Mouse (Mus musculus): ENCODE measurements around the gene Plcg1. TPM values are rescaled to one million over a fixed set of nuclear protein-coding genes. Genes with fewer than 3 reads are reported as not detected.
A peak's percentile ranks its signal among the peaks of the same experiment; 100 is the strongest.

Plcg1 gene
- polyA plus RNA-seq, 1 experiment from 2014 or later: 46.0 TPM

DNA sequence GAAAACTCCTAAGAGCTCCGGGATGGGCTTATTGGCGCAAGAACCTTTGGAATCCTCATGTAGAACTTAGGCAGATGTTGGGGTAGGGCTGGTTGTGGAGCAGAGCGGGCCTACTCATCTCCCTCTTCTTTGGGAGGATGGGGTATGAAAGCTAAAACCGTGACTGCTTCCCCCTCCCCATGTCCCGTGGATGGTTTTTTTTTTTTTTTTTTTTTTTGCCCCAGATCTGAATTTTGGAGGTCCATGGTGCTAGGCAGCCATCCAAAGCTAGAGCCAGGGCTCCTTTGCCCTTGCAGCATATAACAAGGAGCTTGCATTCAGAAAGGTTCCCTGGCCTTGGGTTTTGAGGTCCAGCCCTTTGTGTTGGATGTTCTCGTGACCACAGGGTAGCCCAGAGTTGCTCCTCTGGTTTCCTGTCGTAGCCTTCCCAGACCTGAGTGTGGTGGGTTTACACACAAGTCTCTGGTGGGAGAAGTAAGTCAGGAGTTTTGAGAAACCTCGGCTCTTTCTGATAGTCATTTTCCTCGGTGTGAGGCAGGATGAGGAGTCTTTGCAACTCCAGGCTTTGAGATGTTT lies 1.4 kb downstream of the Plcg1 start:
- no peak for ATAC-seq (ENCODE audit: low read depth)
- H3K27ac ChIP-seq (ENCODE audit: low read length): peak overlapping the region; percentile 14; the same call in 1 of the 2 replicates

DNA sequence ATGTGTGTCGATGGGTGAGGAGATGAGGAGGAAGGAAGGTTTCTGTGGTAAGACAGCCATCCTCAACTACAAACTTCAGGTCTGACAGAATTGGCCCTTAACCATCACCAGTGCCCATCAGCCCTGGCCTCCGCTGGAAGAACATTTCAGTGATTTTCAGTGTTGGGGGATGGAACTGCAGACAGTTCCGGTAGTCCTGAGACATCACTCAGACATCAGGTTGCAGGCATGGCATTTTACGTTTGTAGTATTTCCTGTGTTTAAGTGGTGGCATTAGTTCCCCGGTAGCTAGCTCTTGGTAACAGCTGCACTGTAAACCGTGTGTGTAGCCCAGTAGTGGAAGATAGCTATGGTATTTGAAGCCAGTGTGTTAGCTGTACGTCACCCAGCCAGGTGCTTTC lies 2.0 kb downstream of the Plcg1 start:
- H3K36me3 ChIP-seq (ENCODE audit: control insufficient read depth, insufficient read depth, low read length): peaks cover 6% of the 10 kb centered on the region; the same call in 1 of the 2 replicates
- 11% methylated on average over 7 of the region's 7 CpGs for WGBS
- no peaks in the 10 kb centered on the region for H3K27me3 ChIP-seq (ENCODE audit: control insufficient read depth, insufficient read depth, low read depth, low read length)
- H3K27ac ChIP-seq (ENCODE audit: low read length): no peak overlapping the region
- peak overlapping the region; percentile 93 for H3K4me3 ChIP-seq (ENCODE audit: low read length)
- H3K9ac ChIP-seq (ENCODE audit: low read length): peak overlapping the region; percentile 98
- peaks cover 48% of the 10 kb centered on the region for H3K4me1 ChIP-seq (replicated peaks; ENCODE audit: control insufficient read depth, insufficient read depth, low read length)
- ATAC-seq (ENCODE audit: low read depth): no peak
- H3K4me2 ChIP-seq (ENCODE audit: low read depth, low read length): peak overlapping the region; percentile 90
- H3K9me3 ChIP-seq (ENCODE audit: control insufficient read depth, low read length): no peaks in the 10 kb centered on the region

More for the DNA sequence above, 1.4 kb downstream of the Plcg1 start:
- no peaks in the 10 kb centered on the region for H3K27me3 ChIP-seq (ENCODE audit: control insufficient read depth, insufficient read depth, low read depth, low read length)
- H3K4me2 ChIP-seq (ENCODE audit: low read depth, low read length): peak overlapping the region; percentile 90
- H3K36me3 ChIP-seq (ENCODE audit: control insufficient read depth, insufficient read depth, low read length): peaks cover 6% of the 10 kb centered on the region; the same call in 1 of the 2 replicates
- H3K9me3 ChIP-seq (ENCODE audit: control insufficient read depth, low read length): no peaks in the 10 kb centered on the region
- H3K4me3 ChIP-seq (ENCODE audit: low read length): peak overlapping the region; percentile 93
- H3K9ac ChIP-seq (ENCODE audit: low read length): peak overlapping the region; percentile 98
- 8% methylated on average over 9 of the region's 9 CpGs for WGBS
- H3K4me1 ChIP-seq (replicated peaks; ENCODE audit: control insufficient read depth, insufficient read depth, low read length): peaks cover 44% of the 10 kb centered on the region

DNA sequence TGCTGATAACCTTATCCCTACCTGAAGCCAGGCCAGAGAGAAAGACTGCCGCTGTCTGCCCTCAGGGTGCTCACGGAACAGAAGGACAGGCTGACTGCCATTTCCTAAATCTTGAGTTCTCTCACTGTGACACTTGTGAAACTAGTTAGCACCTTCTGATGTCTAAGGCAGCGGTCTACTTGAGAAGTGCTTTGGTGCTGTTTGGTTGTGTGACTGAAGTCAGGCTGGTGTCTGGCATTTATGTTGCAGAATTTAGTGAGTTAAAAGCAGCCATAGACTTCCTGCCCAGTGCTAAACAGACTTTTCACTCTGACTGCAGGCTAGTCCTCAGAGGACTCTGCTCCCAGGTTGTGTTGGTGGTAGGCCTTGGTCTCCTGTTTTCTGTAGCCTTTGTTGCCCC lies 3.2 kb downstream of the Plcg1 start:
- H3K27ac ChIP-seq (ENCODE audit: low read length): no peak overlapping the region
- no peak overlapping the region for H3K4me3 ChIP-seq (ENCODE audit: low read length)
- no peaks in the 10 kb centered on the region for H3K27me3 ChIP-seq (ENCODE audit: control insufficient read depth, insufficient read depth, low read depth, low read length)
- H3K36me3 ChIP-seq (ENCODE audit: control insufficient read depth, insufficient read depth, low read length): peaks cover 6% of the 10 kb centered on the region; the same call in 1 of the 2 replicates
- no peak for ATAC-seq (ENCODE audit: low read depth)
- H3K9ac ChIP-seq (ENCODE audit: low read length): no peak overlapping the region
- 76% methylated on average over 3 of the region's 3 CpGs for WGBS
- peak overlapping the region; percentile 90; the same call in 1 of the 2 replicates for H3K4me2 ChIP-seq (ENCODE audit: low read depth, low read length)
- no peaks in the 10 kb centered on the region for H3K9me3 ChIP-seq (ENCODE audit: control insufficient read depth, low read length)
- peaks cover 59% of the 10 kb centered on the region for H3K4me1 ChIP-seq (replicated peaks; ENCODE audit: control insufficient read depth, insufficient read depth, low read length)

DNA sequence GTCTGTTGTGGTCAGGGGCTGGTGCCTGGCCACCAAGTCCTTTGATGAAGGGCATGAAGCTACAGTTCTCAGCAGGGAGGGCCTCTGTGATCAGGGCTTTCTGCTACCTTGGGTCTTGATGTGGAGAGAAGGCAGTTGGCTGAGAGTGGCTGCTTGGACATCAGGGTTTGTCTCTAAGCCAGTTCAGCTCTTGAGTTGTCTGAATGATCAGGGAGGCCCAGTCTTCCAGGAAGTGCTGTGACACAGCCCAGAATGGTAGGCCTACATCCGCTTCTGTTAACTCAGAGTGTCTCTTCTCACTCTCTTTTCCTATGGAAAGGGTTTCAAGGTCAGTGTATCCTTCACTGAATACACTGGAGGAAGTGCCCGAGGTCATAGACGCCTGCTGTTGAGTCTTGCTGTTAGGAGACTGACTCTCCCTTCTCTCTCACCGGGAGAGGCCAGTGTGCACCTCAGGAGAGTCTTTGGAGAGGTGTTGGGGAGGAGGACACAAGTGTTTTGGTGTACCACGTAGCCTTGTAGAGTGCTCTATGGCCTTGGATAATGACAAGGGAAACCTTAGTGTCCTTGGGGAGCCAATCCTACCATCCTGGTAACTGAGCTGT lies 4.7 kb downstream of the Plcg1 start:
- 73% methylated on average over 5 of the region's 5 CpGs for WGBS

DNA sequence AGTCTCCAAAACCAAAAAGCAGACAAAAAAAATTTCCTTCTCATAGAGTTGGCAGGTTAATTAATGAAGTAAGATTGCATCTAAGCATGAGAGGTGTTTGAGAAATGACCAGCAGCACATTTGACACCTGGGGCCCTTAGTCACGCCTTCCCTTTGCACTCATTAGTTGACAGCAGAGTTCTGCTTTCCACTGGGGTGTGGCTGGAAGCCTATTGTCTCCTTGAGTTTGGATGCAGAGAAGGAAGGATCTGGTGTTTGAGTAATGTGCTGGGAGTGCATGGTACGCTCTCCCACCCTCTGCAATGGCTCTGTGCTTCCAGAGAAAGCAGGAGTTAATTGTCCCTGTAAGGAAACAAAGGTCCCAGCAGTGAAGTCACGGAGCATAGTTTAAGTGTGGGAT lies 5.4 kb downstream of the Plcg1 start:
- Histone ChIP-seq H3K4me2 (ENCODE audit: low read depth, low read length) (no peak overlapping the region), H3K36me3 (ENCODE audit: control insufficient read depth, insufficient read depth, low read length) (peaks cover 6% of the 10 kb centered on the region; the same call in 1 of the 2 replicates), H3K27ac (ENCODE audit: low read length) (no peak overlapping the region), H3K4me3 (ENCODE audit: low read length) (no peak overlapping the region), H3K9ac (ENCODE audit: low read length) (no peak overlapping the region), H3K4me1 (replicated peaks; ENCODE audit: control insufficient read depth, insufficient read depth, low read length) (peaks cover 62% of the 10 kb centered on the region), H3K9me3 (ENCODE audit: control insufficient read depth, low read length) (no peaks in the 10 kb centered on the region), H3K27me3 (ENCODE audit: control insufficient read depth, insufficient read depth, low read depth, low read length) (no peaks in the 10 kb centered on the region)
- WGBS: 81% methylated on average over 3 of the region's 3 CpGs
- ATAC-seq (ENCODE audit: low read depth): no peak

More for the DNA sequence above, 4.7 kb downstream of the Plcg1 start:
- Histone ChIP-seq H3K4me2 (ENCODE audit: low read depth, low read length) (no peak overlapping the region), H3K27me3 (ENCODE audit: control insufficient read depth, insufficient read depth, low read depth, low read length) (no peaks in the 10 kb centered on the region), H3K4me3 (ENCODE audit: low read length) (no peak overlapping the region), H3K4me1 (replicated peaks; ENCODE audit: control insufficient read depth, insufficient read depth, low read length) (peaks cover 62% of the 10 kb centered on the region), H3K36me3 (ENCODE audit: control insufficient read depth, insufficient read depth, low read length) (peaks cover 6% of the 10 kb centered on the region; the same call in 1 of the 2 replicates), H3K27ac (ENCODE audit: low read length) (0 out of 2 replicates have a peak overlapping the region, but pooled peaks have one; percentile 10), H3K9ac (ENCODE audit: low read length) (no peak overlapping the region), H3K9me3 (ENCODE audit: control insufficient read depth, low read length) (no peaks in the 10 kb centered on the region)
- ATAC-seq (ENCODE audit: low read depth): no peak

DNA sequence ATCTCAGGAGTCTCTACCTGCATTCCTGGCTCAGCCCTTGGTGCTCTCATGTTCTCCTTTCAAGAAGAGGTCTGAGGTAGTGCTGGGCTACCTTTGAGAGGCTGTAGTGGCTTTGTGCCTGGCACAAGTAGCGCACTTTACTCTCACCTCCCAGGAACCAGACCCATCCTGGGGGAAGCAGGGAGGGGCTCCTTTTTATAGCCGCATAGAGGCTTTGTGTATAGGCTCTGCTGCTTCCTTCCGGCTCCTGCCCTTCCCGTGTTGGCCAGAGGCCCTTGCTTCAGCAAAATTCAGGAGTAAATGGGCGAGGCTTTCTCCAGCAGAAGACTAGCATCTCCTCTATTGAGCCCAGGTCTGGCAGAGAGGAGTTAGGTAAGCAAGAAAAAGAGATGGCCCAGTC lies 7.3 kb downstream of the Plcg1 start:
- peak; percentile 76 for ATAC-seq (ENCODE audit: low read depth)
- H3K27ac ChIP-seq (ENCODE audit: low read length): peak overlapping the region; percentile 45
- no peaks in the 10 kb centered on the region for H3K9me3 ChIP-seq (ENCODE audit: control insufficient read depth, low read length)
- WGBS: 39% methylated on average over 5 of the region's 5 CpGs
- no peaks in the 10 kb centered on the region for H3K27me3 ChIP-seq (ENCODE audit: control insufficient read depth, insufficient read depth, low read depth, low read length)
- no peak overlapping the region for H3K4me2 ChIP-seq (ENCODE audit: low read depth, low read length)
- no peak overlapping the region; the same call in 1 of the 2 replicates for H3K9ac ChIP-seq (ENCODE audit: low read length)
- H3K36me3 ChIP-seq (ENCODE audit: control insufficient read depth, insufficient read depth, low read length): peaks cover 6% of the 10 kb centered on the region; the same call in 1 of the 2 replicates
- H3K4me1 ChIP-seq (replicated peaks; ENCODE audit: control insufficient read depth, insufficient read depth, low read length): peaks cover 68% of the 10 kb centered on the region
- H3K4me3 ChIP-seq (ENCODE audit: low read length): no peak overlapping the region

DNA sequence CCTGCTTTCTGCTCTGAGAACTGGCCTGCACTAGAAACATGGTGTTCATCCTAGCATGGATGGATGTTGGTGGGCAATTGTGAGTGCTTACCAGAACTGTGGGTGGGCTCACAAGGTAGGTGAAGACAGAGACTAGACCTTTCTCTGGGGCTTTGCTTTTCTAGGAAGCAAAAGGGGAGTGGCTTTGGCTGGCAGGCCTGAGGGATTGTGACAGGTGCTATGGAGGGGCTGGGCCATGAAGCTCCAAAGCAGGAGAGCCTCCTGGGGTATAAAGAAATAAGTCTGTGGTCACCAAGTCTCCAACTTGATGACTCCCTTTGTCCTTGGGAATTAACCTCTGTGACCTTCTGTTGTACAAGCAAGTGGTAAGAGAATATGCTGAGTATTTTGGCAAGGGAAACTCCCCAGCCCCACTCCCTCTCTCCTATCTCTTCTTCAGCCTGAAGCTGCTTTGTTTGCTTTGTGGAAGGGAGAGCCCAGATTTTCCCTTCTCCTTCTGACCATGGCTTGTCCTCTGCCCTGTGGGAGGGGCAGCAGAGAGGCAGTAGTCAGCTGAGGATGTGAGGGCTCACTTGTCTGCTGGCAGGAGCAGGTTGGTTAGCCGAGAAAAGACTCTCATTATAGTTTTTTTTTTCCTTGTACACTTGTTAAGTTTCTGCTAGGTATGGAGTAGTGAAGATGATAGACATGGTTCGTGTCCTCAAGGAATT lies 8.7 kb downstream of the Plcg1 start:
- Histone ChIP-seq H3K27ac (ENCODE audit: low read length) (peak overlapping the region; percentile 53), H3K4me3 (ENCODE audit: low read length) (no peak overlapping the region), H3K36me3 (ENCODE audit: control insufficient read depth, insufficient read depth, low read length) (peaks cover 6% of the 10 kb centered on the region; the same call in 1 of the 2 replicates), H3K4me1 (replicated peaks; ENCODE audit: control insufficient read depth, insufficient read depth, low read length) (peaks cover 66% of the 10 kb centered on the region), H3K9ac (ENCODE audit: low read length) (no peak overlapping the region; the same call in 1 of the 2 replicates), H3K4me2 (ENCODE audit: low read depth, low read length) (no peak overlapping the region), H3K27me3 (ENCODE audit: control insufficient read depth, insufficient read depth, low read depth, low read length) (no peaks in the 10 kb centered on the region), H3K9me3 (ENCODE audit: control insufficient read depth, low read length) (no peaks in the 10 kb centered on the region)
- 26% methylated on average over 2 of the region's 2 CpGs for WGBS
- ATAC-seq (ENCODE audit: low read depth): no peak

DNA sequence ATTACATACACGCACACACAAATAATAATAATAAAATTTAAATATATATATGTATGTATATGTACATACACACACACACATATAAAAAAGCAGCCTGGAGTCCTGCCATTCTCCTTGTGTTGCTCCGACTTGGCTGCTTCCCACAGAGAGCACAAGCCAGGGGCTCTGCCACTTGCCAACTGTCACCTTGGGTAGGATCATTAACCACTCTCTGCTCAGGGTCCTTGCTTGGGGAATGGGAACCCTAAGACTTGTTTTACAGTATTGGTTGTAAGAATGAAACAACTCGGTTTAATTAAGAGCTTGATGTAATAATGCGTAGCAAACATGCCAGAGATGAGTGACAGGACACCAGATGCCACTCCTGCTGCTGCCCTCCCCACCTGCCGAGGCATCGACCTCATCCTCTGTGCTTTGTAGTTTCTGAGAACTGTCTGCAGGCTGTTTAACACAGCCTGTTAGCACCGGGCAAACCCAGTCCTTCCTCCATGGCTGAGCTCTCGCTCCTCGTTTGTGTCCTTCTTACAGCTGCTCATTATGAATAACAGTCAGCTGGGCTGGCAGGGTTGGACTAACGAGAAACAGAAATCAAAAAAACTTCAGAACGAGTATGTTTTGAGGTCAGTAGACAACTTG lies 9.5 kb downstream of the Plcg1 start:
- H3K9ac ChIP-seq (ENCODE audit: low read length): no peak overlapping the region
- no peaks in the 10 kb centered on the region for H3K9me3 ChIP-seq (ENCODE audit: control insufficient read depth, low read length)
- no peaks in the 10 kb centered on the region for H3K27me3 ChIP-seq (ENCODE audit: control insufficient read depth, insufficient read depth, low read depth, low read length)
- ATAC-seq (ENCODE audit: low read depth): no peak
- H3K4me3 ChIP-seq (ENCODE audit: low read length): no peak overlapping the region
- H3K27ac ChIP-seq (ENCODE audit: low read length): peak overlapping the region; percentile 85
- peaks cover 6% of the 10 kb centered on the region; the same call in 1 of the 2 replicates for H3K36me3 ChIP-seq (ENCODE audit: control insufficient read depth, insufficient read depth, low read length)
- 65% methylated on average over 11 of the region's 11 CpGs for WGBS
- peaks cover 69% of the 10 kb centered on the region for H3K4me1 ChIP-seq (replicated peaks; ENCODE audit: control insufficient read depth, insufficient read depth, low read length)
- no peak overlapping the region for H3K4me2 ChIP-seq (ENCODE audit: low read depth, low read length)

DNA sequence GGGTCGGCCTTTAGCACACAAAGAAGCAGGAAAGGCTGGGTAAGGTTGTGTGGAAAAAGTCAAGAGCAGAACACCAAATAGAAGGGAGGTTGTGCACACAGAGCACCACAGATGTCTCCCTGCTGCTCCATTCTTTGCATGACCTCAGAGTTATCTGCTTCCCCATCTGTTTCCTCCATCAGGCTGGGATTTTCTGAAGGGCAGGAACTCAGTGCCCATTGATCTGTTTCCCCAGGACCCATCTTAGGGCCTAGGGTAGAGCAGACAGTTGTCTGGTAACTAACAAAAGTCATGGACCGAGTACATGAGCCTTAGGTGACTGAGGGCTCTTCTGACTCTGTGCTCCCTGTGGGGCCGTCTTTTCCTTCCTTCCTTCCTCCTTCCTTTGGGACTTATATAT lies 10.5 kb downstream of the Plcg1 start:
- Histone ChIP-seq H3K36me3 (ENCODE audit: control insufficient read depth, insufficient read depth, low read length) (0 out of 2 replicates have a peak, but pooled peaks cover under 1% of the 10 kb centered on the region), H3K4me1 (replicated peaks; ENCODE audit: control insufficient read depth, insufficient read depth, low read length) (peaks cover 69% of the 10 kb centered on the region), H3K4me2 (ENCODE audit: low read depth, low read length) (no peak overlapping the region), H3K27ac (ENCODE audit: low read length) (peak overlapping the region; percentile 85), H3K27me3 (ENCODE audit: control insufficient read depth, insufficient read depth, low read depth, low read length) (no peaks in the 10 kb centered on the region), H3K9me3 (ENCODE audit: control insufficient read depth, low read length) (no peaks in the 10 kb centered on the region), H3K9ac (ENCODE audit: low read length) (no peak overlapping the region), H3K4me3 (ENCODE audit: low read length) (no peak overlapping the region)
- 44% methylated on average over 3 of the region's 3 CpGs for WGBS
- ATAC-seq (ENCODE audit: low read depth): peak; percentile 26; the same call in 1 of the 2 replicates
